Comparison of ENCODE assay signal across 10 mouse cellular contexts in genomic region chr11:115224889-115225288, GRCm38 (mm10). TPM values are rescaled to one million over a fixed set of nuclear protein-coding genes. Genes with fewer than 3 reads are reported as not detected.
DNase-seq lines count a peak whose midpoint lies in the region; ATAC-seq and TF ChIP-seq lines count a peak whose summit lies in the region.
"Had no signal": no experiment of that assay in that cellular context is flagged by ENCODE, and none has a peak within 500 bp of the region (broad histone marks: within the 10 kb centered on the region; RNA-seq: fewer than 3 reads in every experiment).

No protein-coding gene starts in this region.

- H3K9ac ChIP-seq in midbrain, embryonic 13.5 days (replicated peaks) = no peak overlapping the region
- H3K9ac ChIP-seq in forebrain, embryonic 12.5 days = no peak overlapping the region
- no peak overlapping the region for H3K9ac ChIP-seq in limb, embryonic 11.5 days (ENCODE audit: low read length)
- H3K9ac ChIP-seq: heart, embryonic 13.5 days had no signal

- no peak overlapping the region for H3K4me3 ChIP-seq in midbrain, embryonic 10.5 days
- no peak overlapping the region for H3K4me3 ChIP-seq in midbrain, embryonic 13.5 days (replicated peaks)
- H3K4me3 ChIP-seq in bone marrow, adult 2 months (replicated peaks; ENCODE audit: control insufficient read depth, low read depth, low read length) = no peak overlapping the region
- H3K4me3 ChIP-seq in forebrain, embryonic 12.5 days (replicated peaks) = no peak overlapping the region
- H3K4me3 ChIP-seq in limb, embryonic 11.5 days (ENCODE audit: low read depth, low read length) = no peak overlapping the region
- H3K4me3 ChIP-seq: heart, embryonic 13.5 days; megakaryocyte, embryonic 14.5 days had no signal

- H3K27ac ChIP-seq in midbrain, embryonic 10.5 days (replicated peaks) = no peak overlapping the region
- no peak overlapping the region for H3K27ac ChIP-seq in midbrain, embryonic 13.5 days
- no peak overlapping the region for H3K27ac ChIP-seq in bone marrow, adult 2 months (ENCODE audit: control insufficient read depth, insufficient read depth, low read depth, low read length, poor library complexity)
- H3K27ac ChIP-seq in forebrain, embryonic 12.5 days = 0 out of 2 replicates have a peak overlapping the region, but pooled peaks have one; percentile 21
- H3K27ac ChIP-seq in limb, embryonic 11.5 days (replicated peaks; ENCODE audit: low read depth, low read length) = no peak overlapping the region

- peaks cover 78% of the 10 kb centered on the region for H3K4me1 ChIP-seq in midbrain, embryonic 10.5 days
- peaks cover 70% of the 10 kb centered on the region for H3K4me1 ChIP-seq in midbrain, embryonic 13.5 days (replicated peaks)
- H3K4me1 ChIP-seq in bone marrow, adult 2 months (ENCODE audit: control insufficient read depth, insufficient read depth, low read length) = peaks cover 4% of the 10 kb centered on the region; the same call in 1 of the 2 replicates
- H3K4me1 ChIP-seq in forebrain, embryonic 12.5 days = peaks cover 68% of the 10 kb centered on the region
- peaks cover 20% of the 10 kb centered on the region for H3K4me1 ChIP-seq in limb, embryonic 11.5 days (ENCODE audit: control insufficient read depth, insufficient read depth, low read length)

- H3K27me3 ChIP-seq in midbrain, embryonic 10.5 days (ENCODE audit: low read depth, poor library complexity, severe bottlenecking) = peaks cover 28% of the 10 kb centered on the region
- no peaks in the 10 kb centered on the region for H3K27me3 ChIP-seq in midbrain, embryonic 13.5 days
- peaks cover 3% of the 10 kb centered on the region; the same call in 1 of the 2 replicates for H3K27me3 ChIP-seq in forebrain, embryonic 12.5 days
- 0 out of 2 replicates have a peak, but pooled peaks cover 3% of the 10 kb centered on the region for H3K27me3 ChIP-seq in limb, embryonic 11.5 days (ENCODE audit: control insufficient read depth, insufficient read depth, low read length)
- no peaks in the 10 kb centered on the region for H3K27me3 ChIP-seq in splenic B cell, adult 2 months (ENCODE audit: control insufficient read depth, insufficient read depth, low read length, poor library complexity, severe bottlenecking)
- H3K27me3 ChIP-seq: megakaryocyte, embryonic 14.5 days had no signal

- no peaks in the 10 kb centered on the region for H3K36me3 ChIP-seq in midbrain, embryonic 10.5 days
- H3K36me3 ChIP-seq in midbrain, embryonic 13.5 days = no peaks in the 10 kb centered on the region
- no peaks in the 10 kb centered on the region for H3K36me3 ChIP-seq in forebrain, embryonic 12.5 days (replicated peaks)
- H3K36me3 ChIP-seq in limb, embryonic 11.5 days (ENCODE audit: control insufficient read depth, insufficient read depth, low read length) = no peaks in the 10 kb centered on the region
- no peaks in the 10 kb centered on the region; the same call in 1 of the 2 replicates for H3K36me3 ChIP-seq in splenic B cell, adult 2 months (ENCODE audit: control insufficient read depth, insufficient read depth, low read length, poor library complexity, severe bottlenecking)
- H3K36me3 ChIP-seq: heart, embryonic 13.5 days had no signal

- 43% methylated on average over 8 of the region's 8 CpGs for WGBS in midbrain, embryonic 10.5 days
- WGBS in midbrain, embryonic 13.5 days = 37% methylated on average over 8 of the region's 8 CpGs
- WGBS in bone marrow, adult 2 months = 59% methylated on average over 8 of the region's 8 CpGs
- WGBS in forebrain, embryonic 12.5 days = 44% methylated on average over 8 of the region's 8 CpGs
- WGBS in limb, embryonic 11.5 days = 42% methylated on average over 8 of the region's 8 CpGs

- peak; percentile 81 for DNase-seq in CD4-positive, CD25-positive, alpha-beta regulatory T cell, adult 2 months (ENCODE audit: low read depth, low spot score)
- peak; percentile 77 for DNase-seq in midbrain, embryonic 10.5 days (ENCODE audit: low spot score)
- peak; percentile 79 for DNase-seq in limb, embryonic 11.5 days (ENCODE audit: low spot score)
- peak; percentile 46 for DNase-seq in splenic B cell, adult 2 months (ENCODE audit: low read depth, low spot score)

- TF ChIP-seq CTCF in bone marrow, adult 2 months (IDR thresholded peaks at IDR 0.05; ENCODE audit: control insufficient read depth, insufficient read depth, low read length) = peak; percentile 47

- no peaks in the 10 kb centered on the region for H3K9me3 ChIP-seq in midbrain, embryonic 10.5 days (replicated peaks)
- H3K9me3 ChIP-seq in midbrain, embryonic 13.5 days = no peaks in the 10 kb centered on the region
- H3K9me3 ChIP-seq in forebrain, embryonic 12.5 days = no peaks in the 10 kb centered on the region
- no peaks in the 10 kb centered on the region for H3K9me3 ChIP-seq in limb, embryonic 11.5 days (ENCODE audit: control insufficient read depth, low read length)
- H3K9me3 ChIP-seq: heart, embryonic 13.5 days; megakaryocyte, embryonic 14.5 days had no signal

- H3K4me2 ChIP-seq in midbrain, embryonic 13.5 days (replicated peaks) = no peak overlapping the region
- no peak overlapping the region for H3K4me2 ChIP-seq in forebrain, embryonic 12.5 days
- H3K4me2 ChIP-seq in limb, embryonic 11.5 days (ENCODE audit: low read depth, severe bottlenecking) = no peak overlapping the region
- H3K4me2 ChIP-seq: heart, embryonic 13.5 days had no signal

- TF ChIP-seq POLR2A in bone marrow, adult 2 months (IDR thresholded peaks at IDR 0.05; ENCODE audit: borderline replicate concordance, control insufficient read depth, low read depth, low read length) = no peak

- no peak for ATAC-seq in CD4-positive, CD25-positive, alpha-beta regulatory T cell, adult 4 months
- no peak for ATAC-seq in midbrain, embryonic 13.5 days
- no peak for ATAC-seq in forebrain, embryonic 12.5 days (ENCODE audit: low FRiP score)
- no peak for ATAC-seq in limb, embryonic 11.5 days (ENCODE audit: insufficient number of reproducible peaks, low FRiP score, low TSS enrichment, low read depth)

RNA-seq across cellular contexts. Expression of gene Nat9, which starts 37.2 kb away (rescaled TPM):
- polyA plus RNA-seq in CD4-positive, CD25-positive, alpha-beta regulatory T cell, adult 4 months (2017; shearing (Covaris generic)) = 10 to 100 TPM; 12.1 to 18.1 TPM
- 17.8 and 19.5 TPM in 2 replicates for polyA plus RNA-seq in midbrain, embryonic 10.5 days (2016; fragmentation: Nextera tagmentation; extraction: Ambion mirVana)
- polyA plus RNA-seq in midbrain, embryonic 13.5 days (2015; fragmentation: Nextera tagmentation; extraction: Ambion mirVana) = 20.9 and 23.7 TPM in 2 replicates
- polyA plus RNA-seq in bone marrow, adult 2 months (2011; ENCODE audit: insufficient read depth, insufficient read length, low replicate concordance, missing spikeins) = 19.4 and 24.2 TPM in 2 replicates
- polyA plus RNA-seq in forebrain, embryonic 12.5 days (2016; fragmentation: Nextera tagmentation; extraction: Ambion mirVana) = 16.0 and 16.6 TPM in 2 replicates
- 17.1 and 21.0 TPM in 2 replicates for polyA plus RNA-seq in limb, embryonic 11.5 days (2014; fragmentation: Nextera tagmentation; extraction: Ambion mirVana)

RNA-seq across cellular contexts. Expression of gene Tmem104, which starts 37.6 kb away (rescaled TPM):
- 10 to 100 TPM in 1 of 2 experiments, 1 to 10 TPM in 1; 8.1 to 14.2 TPM for polyA plus RNA-seq in CD4-positive, CD25-positive, alpha-beta regulatory T cell, adult 4 months (2017; shearing (Covaris generic))
- polyA plus RNA-seq in midbrain, embryonic 10.5 days (2016; fragmentation: Nextera tagmentation; extraction: Ambion mirVana) = 7.1 and 11.3 TPM in 2 replicates
- 10.3 and 10.7 TPM in 2 replicates for polyA plus RNA-seq in midbrain, embryonic 13.5 days (2015; fragmentation: Nextera tagmentation; extraction: Ambion mirVana)
- polyA plus RNA-seq in bone marrow, adult 2 months (2011; ENCODE audit: insufficient read depth, insufficient read length, low replicate concordance, missing spikeins) = 3.1 and 5.8 TPM in 2 replicates
- 7.9 and 8.4 TPM in 2 replicates for polyA plus RNA-seq in forebrain, embryonic 12.5 days (2016; fragmentation: Nextera tagmentation; extraction: Ambion mirVana)
- 7.7 and 9.8 TPM in 2 replicates for polyA plus RNA-seq in limb, embryonic 11.5 days (2014; fragmentation: Nextera tagmentation; extraction: Ambion mirVana)

RNA-seq across cellular contexts. Expression of gene Grin2c, which starts 42.2 kb away (rescaled TPM):
- polyA plus RNA-seq in CD4-positive, CD25-positive, alpha-beta regulatory T cell, adult 4 months (2017; shearing (Covaris generic)) = not detected
- polyA plus RNA-seq in midbrain, embryonic 10.5 days (2016; fragmentation: Nextera tagmentation; extraction: Ambion mirVana) = 0.02 and 0.06 TPM in 2 replicates
- polyA plus RNA-seq in midbrain, embryonic 13.5 days (2015; fragmentation: Nextera tagmentation; extraction: Ambion mirVana) = 0.06 and 0.12 TPM in 2 replicates
- not detected in 2 replicates for polyA plus RNA-seq in bone marrow, adult 2 months (2011; ENCODE audit: insufficient read depth, insufficient read length, low replicate concordance, missing spikeins)
- polyA plus RNA-seq in forebrain, embryonic 12.5 days (2016; fragmentation: Nextera tagmentation; extraction: Ambion mirVana) = 0.08 TPM in 1 of 2 replicates, not detected in the other
- 0.04 and 0.06 TPM in 2 replicates for polyA plus RNA-seq in limb, embryonic 11.5 days (2014; fragmentation: Nextera tagmentation; extraction: Ambion mirVana)
- polyA plus RNA-seq: heart, embryonic 13.5 days had no signal

RNA-seq across cellular contexts. Expression of gene Fdxr, which starts 52.0 kb away (rescaled TPM):
- 10 to 100 TPM; 21.6 to 26.8 TPM for polyA plus RNA-seq in CD4-positive, CD25-positive, alpha-beta regulatory T cell, adult 4 months (2017; shearing (Covaris generic))
- polyA plus RNA-seq in midbrain, embryonic 10.5 days (2016; fragmentation: Nextera tagmentation; extraction: Ambion mirVana) = 16.7 and 19.8 TPM in 2 replicates
- polyA plus RNA-seq in midbrain, embryonic 13.5 days (2015; fragmentation: Nextera tagmentation; extraction: Ambion mirVana) = 19.3 and 24.1 TPM in 2 replicates
- 9.9 and 21.2 TPM in 2 replicates for polyA plus RNA-seq in bone marrow, adult 2 months (2011; ENCODE audit: insufficient read depth, insufficient read length, low replicate concordance, missing spikeins)
- 16.9 and 17.4 TPM in 2 replicates for polyA plus RNA-seq in forebrain, embryonic 12.5 days (2016; fragmentation: Nextera tagmentation; extraction: Ambion mirVana)
- 10.2 and 15.6 TPM in 2 replicates for polyA plus RNA-seq in limb, embryonic 11.5 days (2014; fragmentation: Nextera tagmentation; extraction: Ambion mirVana)
